Mouse (Mus musculus) heart, embryonic 11.5 days (tissue): Measurements from ENCODE around the gene Strc. TPM values are rescaled to one million over a fixed set of nuclear protein-coding genes. Genes with fewer than 3 reads are reported as not detected.
"Not testable (repeated sequence)": the region's sequence is repeated elsewhere in the genome, so short reads cannot be mapped to it uniquely, and the experiment has no call there.

Source experiments
- ATAC-seq: fragments of 200-750 bp; cut with Nextera tagmentation; replicated peaks from 2 replicates; pipeline ENCODE4 v1.8.0; 2017; ENCODE audit warnings: moderate library complexity; ENCODE audit not compliant: insufficient number of reproducible peaks, low FRiP score, low TSS enrichment
- H3K27ac ChIP-seq: fragments of 300-500 bp; sonication (generic); 2 replicates; pipeline ENCODE4 v1.5.1; 2014; ENCODE audit warnings: mild to moderate bottlenecking, low read depth, low read length
- H3K27me3 ChIP-seq: fragments of 300-500 bp; sonication (generic); 2 replicates; pipeline ENCODE4 v1.6.1; 2014; ENCODE audit warnings: mild to moderate bottlenecking, low read length, mixed read lengths; ENCODE audit not compliant: control insufficient read depth, insufficient read depth
- H3K36me3 ChIP-seq: fragments of 300-500 bp; sonication (generic); 2 replicates; pipeline ENCODE4 v1.6.1; 2014; ENCODE audit warnings: mild to moderate bottlenecking, low read length, moderate library complexity, mixed read lengths; ENCODE audit not compliant: control insufficient read depth, insufficient read depth
- H3K4me1 ChIP-seq: fragments of 300-500 bp; sonication (generic); 2 replicates; pipeline ENCODE4 v1.6.1; 2014; ENCODE audit warnings: low read length; ENCODE audit not compliant: control insufficient read depth, insufficient read depth
- H3K4me2 ChIP-seq: fragments of 300-500 bp; sonication (generic); 2 replicates; pipeline ENCODE4 v1.6.1; 2014; ENCODE audit warnings: mild to moderate bottlenecking, moderate library complexity
- H3K4me3 ChIP-seq: fragments of 300-500 bp; sonication (generic); 2 replicates; pipeline ENCODE4 v1.5.1; 2014; ENCODE audit warnings: low read depth, low read length
- H3K9ac ChIP-seq: fragments of 300-500 bp; sonication (generic); 2 replicates; pipeline ENCODE4 v1.6.1; 2014; ENCODE audit warnings: mild to moderate bottlenecking, low read depth, low read length, moderate library complexity
- H3K9me3 ChIP-seq: fragments of 300-500 bp; sonication (generic); replicated peaks from 2 replicates; pipeline ENCODE4 v1.6.1; 2016; ENCODE audit warnings: low read length; ENCODE audit not compliant: control insufficient read depth
- WGBS: fragments of 180-500 bp; shearing (Covaris S2); extraction: QIAGEN DNeasy Blood & Tissue Kit; methylation state at CpG from one replicate; pipeline ENCODE4 v1.1.7; 2014; ENCODE audit not compliant: insufficient replicate concordance; 5-methylcytosine and 5-hydroxymethylcytosine counted together
- polyA plus RNA-seq: library from polyadenylated mRNA; unstranded; fragments of >200 nt; fragmentation: Nextera tagmentation; extraction: Ambion mirVana; gene quantifications from 2 replicates; pipeline ENCODE4 v1.2.1, GENCODE M21; 2014

Gene Strc
- 0.03 TPM in 1 of 2 replicates, not detected in the other for polyA plus RNA-seq

DNA sequence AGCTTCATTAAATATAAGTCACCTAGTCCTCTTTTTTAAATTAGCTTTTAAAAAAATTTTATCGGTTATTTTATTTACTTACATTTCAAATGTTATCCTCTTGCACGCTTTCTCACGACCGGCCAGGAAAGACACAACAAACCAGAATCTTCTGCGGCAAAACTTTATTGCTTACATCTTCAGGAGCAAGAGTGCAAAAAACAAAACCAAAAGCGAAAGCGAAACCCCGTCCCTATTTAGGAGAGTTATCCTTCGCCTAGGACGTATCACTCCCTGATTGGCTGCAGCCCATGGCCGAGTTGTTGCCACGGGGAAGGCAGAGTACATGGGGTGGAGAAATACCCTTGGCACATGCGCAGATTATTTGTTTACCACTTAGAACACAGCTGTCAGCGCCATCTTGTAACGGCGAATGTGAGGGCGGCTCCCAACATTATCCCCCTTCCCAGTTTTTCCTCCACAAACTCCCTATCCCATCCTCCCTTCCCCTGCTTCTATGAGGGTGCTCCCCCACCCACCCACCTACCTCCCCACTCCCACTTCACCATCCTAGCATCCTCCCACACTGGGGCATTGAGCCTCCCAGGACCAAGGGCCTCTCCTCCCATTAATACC, at the start of gene Strc:
Gene Strc, minus strand, starts transcription at position 208 of the 615 bp plus-strand sequence.
- ATAC-seq, H3K4me2 ChIP-seq, H3K9ac ChIP-seq, H3K27me3 ChIP-seq, H3K36me3 ChIP-seq, H3K4me1 ChIP-seq, H3K4me3 ChIP-seq, H3K9me3 ChIP-seq, H3K27ac ChIP-seq: not testable (repeated sequence)
- WGBS = 87% methylated on average over 14 of the region's 17 CpGs

DNA sequence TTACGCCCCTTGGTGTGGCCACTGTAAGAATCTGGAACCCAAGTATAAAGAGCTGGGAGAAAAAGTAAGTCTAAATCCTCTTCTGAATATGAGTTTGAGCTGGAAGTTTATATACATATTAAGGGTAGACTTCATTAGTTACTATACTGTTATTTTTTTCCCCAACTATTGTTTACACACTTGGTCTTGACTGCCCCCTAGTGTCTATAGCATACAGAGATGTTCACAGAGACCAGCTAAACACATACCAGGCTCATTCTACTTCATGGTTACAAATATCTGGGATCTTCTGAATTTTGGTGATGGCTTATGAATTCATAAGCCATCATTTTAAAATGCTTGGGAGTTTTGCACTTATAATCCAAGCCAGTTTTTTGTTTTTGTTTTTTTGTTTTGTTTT, 47.9 kb upstream of the Strc start:
- Histone ChIP-seq H3K4me3 (no peak overlapping the region), H3K9ac (no peak overlapping the region), H3K9me3 (no peaks in the 10 kb centered on the region), H3K36me3 (peaks cover 63% of the 10 kb centered on the region), H3K4me1 (no peaks in the 10 kb centered on the region), H3K27ac (no peak overlapping the region), H3K4me2 (no peak overlapping the region), H3K27me3 (no peaks in the 10 kb centered on the region)
- 86% methylated on average over 1 of the region's 1 CpGs for WGBS
- no peak for ATAC-seq

DNA sequence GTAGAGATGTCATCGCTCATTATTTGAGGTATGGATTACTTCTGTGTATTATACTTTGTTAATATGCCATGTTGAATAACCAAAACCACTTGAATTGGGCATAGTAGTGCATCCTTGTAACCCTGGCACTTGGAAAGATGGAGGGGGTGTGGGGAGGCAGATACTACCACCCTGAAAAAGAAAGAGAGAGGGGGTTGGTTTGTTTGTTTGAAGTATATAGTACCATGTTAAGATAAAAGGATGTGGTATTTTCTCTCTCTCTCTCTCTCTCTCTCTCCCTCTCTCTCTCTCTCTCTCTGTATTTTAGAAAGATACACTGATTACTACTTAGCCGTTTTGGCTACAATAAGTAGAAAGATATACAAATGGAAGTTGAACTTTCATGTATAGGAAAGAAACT, 38.9 kb upstream of the Strc start:
- Histone ChIP-seq H3K4me1 (no peaks in the 10 kb centered on the region), H3K4me3 (no peak overlapping the region), H3K27me3 (no peaks in the 10 kb centered on the region), H3K4me2 (no peak overlapping the region), H3K36me3 (peaks cover 42% of the 10 kb centered on the region), H3K27ac (no peak overlapping the region), H3K9me3 (no peaks in the 10 kb centered on the region), H3K9ac (no peak overlapping the region)
- no peak for ATAC-seq
- WGBS = 85% methylated on average over 2 of the region's 2 CpGs

DNA sequence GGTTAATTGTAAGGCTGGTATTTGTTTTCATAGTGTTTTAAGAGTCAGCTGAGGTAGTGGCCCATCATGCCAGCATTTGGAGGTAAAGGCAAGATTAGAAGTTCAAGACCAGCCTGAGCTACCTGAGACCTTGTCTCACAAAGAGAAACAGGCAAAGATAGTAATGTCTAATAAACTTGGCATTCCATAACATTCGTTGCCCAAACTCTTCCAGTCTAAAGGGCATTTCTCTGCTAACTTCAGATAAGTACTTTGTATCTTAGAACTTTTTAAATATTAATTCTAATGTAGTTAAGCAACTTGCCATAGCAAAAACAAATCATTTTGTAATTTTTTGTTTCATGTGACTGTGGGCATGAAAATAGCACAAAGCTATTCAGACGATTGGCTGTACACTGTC, 36.2 kb upstream of the Strc start:
- Histone ChIP-seq H3K4me2 (no peak overlapping the region), H3K27me3 (no peaks in the 10 kb centered on the region), H3K27ac (no peak overlapping the region), H3K4me1 (no peaks in the 10 kb centered on the region), H3K9me3 (no peaks in the 10 kb centered on the region), H3K9ac (no peak overlapping the region), H3K4me3 (no peak overlapping the region), H3K36me3 (peaks cover 35% of the 10 kb centered on the region)
- ATAC-seq = no peak
- 93% methylated on average over 2 of the region's 2 CpGs for WGBS

DNA sequence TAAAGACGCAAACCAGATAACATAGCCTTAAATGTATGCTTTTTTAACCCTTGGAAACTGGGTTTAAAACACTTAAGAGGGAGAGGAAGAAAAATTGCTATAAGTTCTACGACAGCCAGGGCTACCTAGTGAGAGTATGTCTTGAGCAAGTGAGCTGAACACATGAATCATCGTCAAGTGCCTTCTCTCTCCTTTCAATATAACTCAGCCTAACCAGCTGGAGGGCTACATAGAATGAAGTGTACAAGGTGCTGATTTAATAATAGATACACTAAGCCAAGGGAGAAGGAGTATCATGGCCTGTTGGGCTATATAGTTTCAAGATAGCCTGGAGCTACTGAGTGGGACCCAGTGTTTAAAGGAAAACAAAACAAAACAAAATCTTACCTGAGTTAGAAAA, 31.5 kb upstream of the Strc start:
- Histone ChIP-seq H3K9me3 (no peaks in the 10 kb centered on the region), H3K36me3 (peaks cover 18% of the 10 kb centered on the region)
- 85% methylated on average over 3 of the region's 3 CpGs for WGBS

DNA sequence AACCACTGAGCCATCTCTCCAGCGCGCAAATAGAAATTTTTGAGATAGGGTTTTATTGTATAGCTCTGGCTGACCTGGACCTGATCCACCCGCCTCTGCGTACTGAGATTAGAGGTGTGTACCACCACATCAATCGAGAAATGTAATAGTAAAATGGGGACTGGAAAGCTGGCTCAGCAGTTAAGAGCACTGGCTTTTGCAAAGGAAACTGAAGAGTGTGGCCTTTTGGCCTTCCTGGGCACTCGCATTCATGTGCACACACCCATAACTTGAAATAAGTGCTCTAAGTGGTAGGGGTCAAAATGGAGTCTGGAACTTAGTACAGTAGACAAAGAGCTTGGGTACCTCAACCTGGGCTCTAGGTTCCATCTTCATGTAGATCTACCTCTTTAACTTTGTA, 29.4 kb upstream of the Strc start:
- Histone ChIP-seq H3K27ac (no peak overlapping the region), H3K4me1 (peaks cover 16% of the 10 kb centered on the region), H3K36me3 (peaks cover 7% of the 10 kb centered on the region), H3K9me3 (no peaks in the 10 kb centered on the region), H3K4me2 (peak overlapping the region; percentile 79), H3K9ac (no peak overlapping the region), H3K4me3 (no peak overlapping the region), H3K27me3 (no peaks in the 10 kb centered on the region)
- no peak for ATAC-seq
- 85% methylated on average over 6 of the region's 6 CpGs for WGBS

More for the DNA sequence above, 31.5 kb upstream of the Strc start:
- Histone ChIP-seq H3K4me3 (no peak overlapping the region), H3K27me3 (no peaks in the 10 kb centered on the region), H3K4me1 (peaks cover 16% of the 10 kb centered on the region), H3K4me2 (no peak overlapping the region), H3K9ac (no peak overlapping the region), H3K27ac (no peak overlapping the region)
- no peak for ATAC-seq

DNA sequence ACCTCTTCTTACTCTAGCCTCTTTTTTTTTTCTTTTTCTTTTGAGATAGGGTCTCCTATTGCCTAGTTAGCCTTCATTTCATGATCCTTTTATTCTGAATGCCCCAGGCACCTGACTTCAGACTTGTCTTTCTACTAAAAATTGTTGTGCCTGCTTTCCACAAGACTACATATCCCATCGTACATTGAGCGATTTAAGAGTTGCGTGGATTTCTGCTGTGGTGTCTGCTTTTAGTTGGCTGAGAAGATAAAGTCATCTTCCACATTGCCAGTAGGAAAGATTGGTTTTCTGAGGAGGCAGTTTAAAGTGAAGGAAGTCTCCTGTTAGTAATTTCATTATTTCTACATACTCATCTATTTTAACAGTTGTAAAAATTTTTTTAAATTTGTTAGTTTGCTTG, 28.6 kb upstream of the Strc start:
- Histone ChIP-seq H3K36me3 (peaks cover 7% of the 10 kb centered on the region), H3K9me3 (no peaks in the 10 kb centered on the region), H3K9ac (0 out of 2 replicates have a peak overlapping the region, but pooled peaks have one; percentile 29), H3K4me1 (peaks cover 16% of the 10 kb centered on the region), H3K27me3 (no peaks in the 10 kb centered on the region), H3K27ac (no peak overlapping the region), H3K4me2 (peak overlapping the region; percentile 79), H3K4me3 (peak overlapping the region; percentile 97)
- 73% methylated on average over 3 of the region's 3 CpGs for WGBS
- no peak for ATAC-seq

DNA sequence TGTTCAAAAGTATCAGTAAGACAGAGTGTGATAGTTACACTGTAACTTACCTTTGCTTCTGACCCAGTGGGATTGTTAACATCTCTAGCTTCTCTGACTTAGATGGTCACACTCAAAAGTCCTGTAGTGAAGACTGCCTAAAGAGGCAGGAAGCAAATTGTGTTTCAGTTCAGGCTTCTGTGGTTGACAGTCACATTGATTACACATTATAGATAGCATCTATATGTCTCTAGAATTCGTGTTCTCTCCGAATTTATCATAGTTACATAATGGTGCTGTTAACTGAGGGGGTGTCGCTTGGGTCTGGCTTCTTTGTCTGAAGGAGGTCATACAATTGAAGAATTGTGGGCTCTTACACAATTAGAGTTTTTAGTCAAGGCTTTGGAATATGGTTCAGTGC, 28.1 kb upstream of the Strc start:
- Histone ChIP-seq H3K4me2 (peak overlapping the region; percentile 79), H3K4me3 (peak overlapping the region; percentile 97), H3K36me3 (peaks cover 7% of the 10 kb centered on the region), H3K4me1 (peaks cover 16% of the 10 kb centered on the region), H3K27ac (no peak overlapping the region), H3K27me3 (no peaks in the 10 kb centered on the region), H3K9me3 (no peaks in the 10 kb centered on the region), H3K9ac (peak overlapping the region; percentile 69)
- ATAC-seq = no peak
- 53% methylated on average over 3 of the region's 3 CpGs for WGBS

DNA sequence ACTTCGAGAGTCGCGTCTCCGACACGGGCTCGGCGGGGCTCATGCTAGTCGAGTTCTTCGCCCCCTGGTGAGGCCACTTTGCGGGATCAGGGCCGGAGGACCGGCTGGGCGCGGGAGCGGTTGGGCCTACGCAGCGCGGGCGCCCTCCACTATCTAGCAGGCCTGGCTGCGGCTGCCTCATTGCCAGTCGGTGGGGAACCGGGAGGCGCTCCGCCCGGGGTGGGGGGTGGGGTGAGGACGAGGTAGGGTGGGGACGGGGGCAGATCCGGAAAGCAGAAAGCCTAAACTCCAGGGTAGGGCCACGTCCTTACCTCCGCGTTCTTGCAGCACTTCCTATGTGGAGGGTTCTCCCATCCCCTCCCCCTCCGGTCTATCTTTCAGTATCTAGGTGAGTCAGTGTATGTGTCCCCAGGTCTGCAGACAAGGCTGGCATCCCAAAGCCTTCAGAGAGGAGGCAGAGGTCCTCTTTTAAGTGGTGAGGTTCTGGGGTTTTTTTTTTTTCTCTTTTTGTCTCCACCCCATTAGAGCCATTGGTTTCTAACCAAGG, 27.2 kb upstream of the Strc start:
- Histone ChIP-seq H3K4me3 (peak overlapping the region; percentile 97), H3K4me2 (peak overlapping the region; percentile 79), H3K9ac (peak overlapping the region; percentile 99), H3K36me3 (peaks cover 7% of the 10 kb centered on the region), H3K4me1 (peaks cover 16% of the 10 kb centered on the region), H3K27ac (peak overlapping the region; percentile 99), H3K27me3 (no peaks in the 10 kb centered on the region), H3K9me3 (no peaks in the 10 kb centered on the region)
- ATAC-seq = peak; percentile 62
- WGBS = under 1% methylated on average over 32 of the region's 32 CpGs
